Mouse (Mus musculus) embryonic facial prominence, embryonic 13.5 days (tissue): ENCODE measurements around the gene Upk3b. TPM values are rescaled to one million over a fixed set of nuclear protein-coding genes. Genes with fewer than 3 reads are reported as not detected.

Experiments
- ATAC-seq: fragments of 200-750 bp; cut with Nextera tagmentation; 2 replicates; pipeline ENCODE4 v1.8.0; 2017; ENCODE audit warnings: low read depth; ENCODE audit not compliant: insufficient number of reproducible peaks, insufficient read depth, low FRiP score, low TSS enrichment
- H3K27ac ChIP-seq: fragments of 300-500 bp; sonication (generic); 2 replicates; pipeline ENCODE4 v1.5.1; 2015; ENCODE audit warnings: moderate library complexity, mild to moderate bottlenecking, inconsistent platforms
- H3K27me3 ChIP-seq: fragments of 300-500 bp; sonication (generic); 2 replicates; pipeline ENCODE4 v1.6.1; 2015; ENCODE audit warnings: mild to moderate bottlenecking, inconsistent platforms
- H3K36me3 ChIP-seq: fragments of 300-500 bp; sonication (generic); 2 replicates; pipeline ENCODE4 v1.6.1; 2015; ENCODE audit warnings: mild to moderate bottlenecking, inconsistent platforms
- H3K4me1 ChIP-seq: fragments of 300-500 bp; sonication (generic); 2 replicates; pipeline ENCODE4 v1.6.1; 2015; ENCODE audit warnings: inconsistent platforms
- H3K4me2 ChIP-seq: fragments of 300-500 bp; sonication (generic); 2 replicates; pipeline ENCODE4 v1.6.1; 2015; ENCODE audit warnings: moderate library complexity, mild to moderate bottlenecking, inconsistent platforms
- H3K4me3 ChIP-seq: fragments of 300-500 bp; sonication (generic); 2 replicates; pipeline ENCODE4 v1.5.1; 2015; ENCODE audit warnings: mild to moderate bottlenecking, inconsistent platforms
- H3K9ac ChIP-seq: fragments of 300-500 bp; sonication (generic); 2 replicates; pipeline ENCODE4 v1.6.1; 2015; ENCODE audit warnings: mild to moderate bottlenecking, inconsistent platforms
- H3K9me3 ChIP-seq: fragments of 300-500 bp; sonication (generic); 2 replicates; pipeline ENCODE4 v1.6.1; 2016; ENCODE audit warnings: inconsistent platforms
- WGBS: fragments of 180-500 bp; shearing (Covaris S2); methylation state at CpG from one replicate; pipeline ENCODE4 v1.1.7; 2015; ENCODE audit warnings: mixed read lengths; 5-methylcytosine and 5-hydroxymethylcytosine counted together
- polyA plus RNA-seq: library from polyadenylated mRNA; unstranded; fragments of >200 nt; fragmentation: Nextera tagmentation; extraction: Ambion mirVana; gene quantifications from 2 replicates; pipeline ENCODE4 v1.2.1, GENCODE M21; 2015

Upk3b gene
- polyA plus RNA-seq, 1 experiment from 2014 or later = 0.06 TPM

GRCm38 (mm10) chr5:136014877-136015276, 23.4 kb upstream of the Upk3b start:
- Histone ChIP-seq H3K9me3 (no peaks in the 10 kb centered on the region), H3K27me3 (no peaks in the 10 kb centered on the region), H3K36me3 (peaks cover 55% of the 10 kb centered on the region), H3K4me1 (peaks cover 31% of the 10 kb centered on the region), H3K4me3 (no peak overlapping the region), H3K4me2 (no peak overlapping the region), H3K9ac (0 out of 2 replicates have a peak overlapping the region, but pooled peaks have one; percentile 44), H3K27ac (peak overlapping the region; percentile 82)
- 88% methylated on average over 10 of the region's 10 CpGs for WGBS
- no peak for ATAC-seq

GRCm38 (mm10) chr5:136015586-136015985, 22.7 kb upstream of the Upk3b start:
- H3K36me3 ChIP-seq = peaks cover 55% of the 10 kb centered on the region
- no peak overlapping the region for H3K4me2 ChIP-seq
- H3K27ac ChIP-seq = peak overlapping the region; percentile 82

GRCm38 (mm10) chr5:136016014-136016876, 22.1 kb upstream of the Upk3b start:
- Histone ChIP-seq H3K9ac (0 out of 2 replicates have a peak overlapping the region, but pooled peaks have one; percentile 49), H3K4me2 (no peak overlapping the region), H3K4me3 (no peak overlapping the region), H3K9me3 (no peaks in the 10 kb centered on the region), H3K27ac (peak overlapping the region; percentile 82), H3K4me1 (peaks cover 32% of the 10 kb centered on the region), H3K36me3 (peaks cover 55% of the 10 kb centered on the region), H3K27me3 (no peaks in the 10 kb centered on the region)
- peak; percentile 50; the same call in 1 of the 2 replicates for ATAC-seq
- WGBS = 56% methylated on average over 10 of the region's 10 CpGs

More at GRCm38 (mm10) chr5:136015586-136015985, 22.7 kb upstream of the Upk3b start:
- Histone ChIP-seq H3K4me1 (peaks cover 32% of the 10 kb centered on the region), H3K4me3 (no peak overlapping the region), H3K9me3 (no peaks in the 10 kb centered on the region), H3K9ac (0 out of 2 replicates have a peak overlapping the region, but pooled peaks have one; percentile 47), H3K27me3 (no peaks in the 10 kb centered on the region)
- no peak for ATAC-seq
- 80% methylated on average over 10 of the region's 10 CpGs for WGBS

- peaks cover 54% of the 10 kb centered on the region for H3K36me3 ChIP-seq
These were observed 21.0 kb upstream of the Upk3b start for GRCm38 (mm10) chr5:136017262-136017661.

GRCm38 (mm10) chr5:136018726-136019125, 19.6 kb upstream of the Upk3b start:
- no peaks in the 10 kb centered on the region for H3K9me3 ChIP-seq
- peaks cover 32% of the 10 kb centered on the region for H3K4me1 ChIP-seq
- no peak for ATAC-seq
- no peak overlapping the region for H3K4me3 ChIP-seq
- H3K9ac ChIP-seq = no peak overlapping the region
- no peak overlapping the region for H3K4me2 ChIP-seq
- WGBS = 79% methylated on average over 2 of the region's 2 CpGs
- H3K27me3 ChIP-seq = no peaks in the 10 kb centered on the region
- peaks cover 43% of the 10 kb centered on the region for H3K36me3 ChIP-seq
- H3K27ac ChIP-seq = no peak overlapping the region

More at GRCm38 (mm10) chr5:136017262-136017661, 21.0 kb upstream of the Upk3b start:
- Histone ChIP-seq H3K4me2 (no peak overlapping the region), H3K4me1 (peaks cover 32% of the 10 kb centered on the region), H3K4me3 (no peak overlapping the region), H3K27ac (peak overlapping the region; percentile 5; the same call in 1 of the 2 replicates), H3K9ac (no peak overlapping the region), H3K27me3 (no peaks in the 10 kb centered on the region), H3K9me3 (no peaks in the 10 kb centered on the region)
- ATAC-seq = no peak
- 86% methylated on average over 6 of the region's 6 CpGs for WGBS

GRCm38 (mm10) chr5:136019907-136020306, 18.4 kb upstream of the Upk3b start:
- Histone ChIP-seq H3K4me2 (no peak overlapping the region), H3K4me3 (no peak overlapping the region), H3K27ac (no peak overlapping the region), H3K27me3 (no peaks in the 10 kb centered on the region), H3K9ac (no peak overlapping the region), H3K9me3 (no peaks in the 10 kb centered on the region), H3K4me1 (peaks cover 29% of the 10 kb centered on the region), H3K36me3 (peaks cover 39% of the 10 kb centered on the region)
- ATAC-seq = no peak
- 32% methylated on average over 1 of the region's 1 CpGs for WGBS

- Histone ChIP-seq H3K4me3 (no peak overlapping the region), H3K4me2 (no peak overlapping the region), H3K27ac (no peak overlapping the region), H3K36me3 (peaks cover 72% of the 10 kb centered on the region), H3K4me1 (no peaks in the 10 kb centered on the region), H3K9me3 (no peaks in the 10 kb centered on the region), H3K9ac (peak overlapping the region; percentile 27; the same call in 1 of the 2 replicates), H3K27me3 (no peaks in the 10 kb centered on the region)
- WGBS = 80% methylated on average over 3 of the region's 3 CpGs
- no peak for ATAC-seq
These were observed 12.6 kb upstream of the Upk3b start for GRCm38 (mm10) chr5:136025712-136026111.

- H3K9ac ChIP-seq = no peak overlapping the region
- no peaks in the 10 kb centered on the region for H3K27me3 ChIP-seq
- H3K4me1 ChIP-seq = no peaks in the 10 kb centered on the region
- H3K9me3 ChIP-seq = no peaks in the 10 kb centered on the region
- no peak overlapping the region for H3K27ac ChIP-seq
- no peak for ATAC-seq
- no peak overlapping the region for H3K4me3 ChIP-seq
- 91% methylated on average over 9 of the region's 9 CpGs for WGBS
- peaks cover 74% of the 10 kb centered on the region for H3K36me3 ChIP-seq
- no peak overlapping the region for H3K4me2 ChIP-seq
These were observed 11.4 kb upstream of the Upk3b start for GRCm38 (mm10) chr5:136026859-136027258.

- H3K9me3 ChIP-seq = no peaks in the 10 kb centered on the region
- no peak overlapping the region for H3K9ac ChIP-seq
- H3K4me1 ChIP-seq = no peaks in the 10 kb centered on the region
- 78% methylated on average over 11 of the region's 11 CpGs for WGBS
- no peak for ATAC-seq
- H3K27me3 ChIP-seq = no peaks in the 10 kb centered on the region
- H3K4me2 ChIP-seq = no peak overlapping the region
- H3K4me3 ChIP-seq = no peak overlapping the region
- no peak overlapping the region for H3K27ac ChIP-seq
- peaks cover 80% of the 10 kb centered on the region for H3K36me3 ChIP-seq
These were observed 10.5 kb upstream of the Upk3b start for GRCm38 (mm10) chr5:136027612-136028311.

- Histone ChIP-seq H3K27ac (no peak overlapping the region), H3K9me3 (no peaks in the 10 kb centered on the region), H3K27me3 (no peaks in the 10 kb centered on the region), H3K4me3 (no peak overlapping the region), H3K36me3 (peaks cover 30% of the 10 kb centered on the region), H3K4me2 (no peak overlapping the region), H3K4me1 (0 out of 2 replicates have a peak, but pooled peaks cover under 1% of the 10 kb centered on the region), H3K9ac (no peak overlapping the region)
- 77% methylated on average over 4 of the region's 4 CpGs for WGBS
- no peak for ATAC-seq
These were observed 3.4 kb upstream of the Upk3b start for GRCm38 (mm10) chr5:136034868-136035267.

- H3K36me3 ChIP-seq = peaks cover 26% of the 10 kb centered on the region
- no peaks in the 10 kb centered on the region for H3K9me3 ChIP-seq
- WGBS = 93% methylated on average over 1 of the region's 1 CpGs
- no peak overlapping the region for H3K9ac ChIP-seq
- no peak for ATAC-seq
- H3K4me3 ChIP-seq = no peak overlapping the region
- no peak overlapping the region for H3K27ac ChIP-seq
- 0 out of 2 replicates have a peak, but pooled peaks cover 3% of the 10 kb centered on the region for H3K4me1 ChIP-seq
- H3K27me3 ChIP-seq = no peaks in the 10 kb centered on the region
- H3K4me2 ChIP-seq = no peak overlapping the region
These were observed 3.0 kb upstream of the Upk3b start for GRCm38 (mm10) chr5:136035285-136035684.
